Mouse (Mus musculus): ENCODE results near the gene Dclre1b. TPM values are rescaled to one million over a fixed set of nuclear protein-coding genes. Genes with fewer than 3 reads are reported as not detected.

Gene Dclre1b
- polyA plus RNA-seq, 1 experiment from 2014 or later, result 18.1 TPM

DNA sequence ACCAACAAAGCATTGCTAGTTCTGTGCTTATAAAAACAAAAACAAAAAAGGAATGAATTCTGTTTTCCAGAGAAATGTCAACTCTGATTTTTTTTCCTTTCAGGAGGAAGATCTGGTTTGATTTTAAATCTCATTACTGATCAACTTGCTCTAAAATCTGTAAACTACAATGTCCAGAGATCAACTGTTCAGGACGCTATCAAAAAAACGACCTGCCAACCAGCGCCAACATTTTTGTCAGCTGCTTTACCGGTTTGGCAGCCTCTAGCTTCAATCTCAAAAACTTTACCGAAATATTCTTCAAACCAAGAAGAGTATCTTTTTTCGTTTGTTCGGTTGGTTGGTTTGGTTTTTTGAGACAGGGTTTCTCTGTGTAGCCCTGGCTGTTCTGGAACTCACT lies 20.1 kb downstream of the Dclre1b start:
- peaks cover 18% of the 10 kb centered on the region for H3K4me1 ChIP-seq (replicated peaks)
- H3K9me3 ChIP-seq (replicated peaks), result no peaks in the 10 kb centered on the region
- no peaks in the 10 kb centered on the region for H3K36me3 ChIP-seq
- peak overlapping the region; percentile 31 for H3K4me3 ChIP-seq
- WGBS, result 79% methylated on average over 7 of the region's 7 CpGs
- H3K27me3 ChIP-seq (replicated peaks), result 0 out of 2 replicates have a peak, but pooled peaks cover 4% of the 10 kb centered on the region
- H3K27ac ChIP-seq (ENCODE audit: poor library complexity, severe bottlenecking), result no peak overlapping the region
- ATAC-seq (ENCODE audit: insufficient number of reproducible peaks, low FRiP score), result no peak
- 0 out of 2 replicates have a peak overlapping the region, but pooled peaks have one; percentile 42 for H3K9ac ChIP-seq
- peak overlapping the region; percentile 56 for H3K4me2 ChIP-seq

DNA sequence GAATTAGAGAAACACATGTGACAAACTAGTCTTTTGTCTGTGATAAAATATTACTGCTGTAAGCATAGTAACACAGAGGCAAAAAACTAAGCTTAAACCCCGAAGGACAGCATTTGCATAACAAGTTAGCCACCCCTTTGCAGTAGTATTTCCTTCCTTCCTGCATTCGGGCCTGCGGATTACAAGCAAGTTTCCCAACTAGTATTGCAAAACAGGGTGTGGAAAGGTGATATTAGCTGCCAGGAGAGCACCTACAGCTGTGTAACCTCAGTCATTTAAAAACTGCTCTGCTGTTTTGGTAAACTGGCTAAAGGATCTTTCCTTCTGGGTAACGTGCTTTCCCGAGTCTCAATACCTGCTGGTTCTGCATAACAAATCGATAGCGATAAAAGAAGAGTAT lies 22.0 kb downstream of the Dclre1b start:
- no peak overlapping the region for H3K4me2 ChIP-seq
- no peak overlapping the region for H3K27ac ChIP-seq (ENCODE audit: poor library complexity, severe bottlenecking)
- no peak for ATAC-seq (ENCODE audit: insufficient number of reproducible peaks, low FRiP score)
- H3K9ac ChIP-seq, result no peak overlapping the region
- no peak overlapping the region for H3K4me3 ChIP-seq
- no peaks in the 10 kb centered on the region for H3K27me3 ChIP-seq (replicated peaks)
- 74% methylated on average over 7 of the region's 7 CpGs for WGBS
- no peaks in the 10 kb centered on the region for H3K9me3 ChIP-seq (replicated peaks)
- peaks cover 31% of the 10 kb centered on the region for H3K4me1 ChIP-seq (replicated peaks)
- H3K36me3 ChIP-seq, result no peaks in the 10 kb centered on the region

DNA sequence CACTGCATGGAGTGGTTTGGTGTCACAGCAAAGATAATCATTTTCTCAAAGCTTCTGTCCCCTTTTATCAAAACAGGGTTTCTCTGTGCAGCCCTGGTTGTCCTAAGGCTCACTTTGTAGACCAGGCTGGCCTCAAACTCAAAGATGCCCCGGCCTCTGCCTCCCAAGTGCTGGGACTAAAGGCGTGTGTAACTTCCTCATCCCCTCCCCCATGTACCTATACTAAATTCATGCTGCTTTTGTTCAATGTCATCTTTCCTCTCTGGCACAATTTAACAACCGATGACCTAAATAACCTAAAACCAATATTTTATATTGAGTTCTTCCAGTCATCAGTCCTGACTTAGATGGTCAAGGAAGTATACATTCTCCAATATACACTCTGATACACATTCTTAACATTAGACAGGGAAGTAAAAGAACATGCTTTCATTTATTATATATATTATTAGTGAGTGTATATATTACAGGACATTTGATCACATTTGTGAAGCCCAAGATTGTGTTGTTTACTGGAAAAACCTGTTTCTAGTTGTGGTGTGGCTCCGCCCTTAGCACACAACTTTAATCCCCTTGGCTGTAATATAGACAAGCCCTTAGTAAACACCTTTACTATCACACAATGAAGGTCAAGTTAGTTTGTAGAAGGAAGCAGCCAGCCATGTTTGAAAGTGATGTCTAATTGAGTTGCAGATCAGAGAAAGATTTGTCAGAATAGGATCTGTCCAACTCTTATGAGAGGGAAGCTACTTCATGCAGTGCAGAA lies 26.2 kb downstream of the Dclre1b start:
- no peak overlapping the region for H3K4me2 ChIP-seq
- WGBS, result 86% methylated on average over 4 of the region's 4 CpGs

DNA sequence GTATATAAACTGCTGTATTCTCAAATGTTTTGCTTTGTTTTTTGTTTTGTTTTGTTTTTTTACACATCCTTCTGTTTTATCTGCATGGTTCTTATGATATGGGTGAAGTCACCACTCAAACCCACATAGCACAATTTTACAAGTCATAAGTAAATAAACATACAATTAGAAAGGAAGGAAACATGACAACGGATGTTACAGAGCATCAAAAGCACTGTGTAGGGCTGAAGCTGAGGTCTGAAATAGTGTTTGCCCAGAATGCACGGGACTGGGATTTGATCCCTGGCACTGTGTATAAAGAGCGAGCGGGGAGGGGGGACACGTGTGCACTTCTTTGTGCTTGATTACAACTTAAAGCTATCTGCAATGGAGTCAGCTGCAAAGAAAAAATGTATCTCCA lies 28.5 kb downstream of the Dclre1b start:
- Histone ChIP-seq H3K4me3 (no peak overlapping the region), H3K4me1 (replicated peaks) (peaks cover 37% of the 10 kb centered on the region), H3K9ac (no peak overlapping the region), H3K36me3 (peaks cover 16% of the 10 kb centered on the region), H3K4me2 (no peak overlapping the region), H3K27me3 (replicated peaks) (no peaks in the 10 kb centered on the region), H3K9me3 (replicated peaks) (no peaks in the 10 kb centered on the region), H3K27ac (ENCODE audit: poor library complexity, severe bottlenecking) (no peak overlapping the region)
- 72% methylated on average over 5 of the region's 5 CpGs for WGBS
- no peak for ATAC-seq (ENCODE audit: insufficient number of reproducible peaks, low FRiP score)

More for the DNA sequence above, 26.2 kb downstream of the Dclre1b start:
- peaks cover 3% of the 10 kb centered on the region for H3K36me3 ChIP-seq
- ATAC-seq (ENCODE audit: insufficient number of reproducible peaks, low FRiP score), result no peak
- no peak overlapping the region for H3K27ac ChIP-seq (ENCODE audit: poor library complexity, severe bottlenecking)
- no peak overlapping the region for H3K9ac ChIP-seq
- H3K4me3 ChIP-seq, result no peak overlapping the region
- no peaks in the 10 kb centered on the region for H3K27me3 ChIP-seq (replicated peaks)
- H3K4me1 ChIP-seq (replicated peaks), result peaks cover 42% of the 10 kb centered on the region
- no peaks in the 10 kb centered on the region for H3K9me3 ChIP-seq (replicated peaks)

DNA sequence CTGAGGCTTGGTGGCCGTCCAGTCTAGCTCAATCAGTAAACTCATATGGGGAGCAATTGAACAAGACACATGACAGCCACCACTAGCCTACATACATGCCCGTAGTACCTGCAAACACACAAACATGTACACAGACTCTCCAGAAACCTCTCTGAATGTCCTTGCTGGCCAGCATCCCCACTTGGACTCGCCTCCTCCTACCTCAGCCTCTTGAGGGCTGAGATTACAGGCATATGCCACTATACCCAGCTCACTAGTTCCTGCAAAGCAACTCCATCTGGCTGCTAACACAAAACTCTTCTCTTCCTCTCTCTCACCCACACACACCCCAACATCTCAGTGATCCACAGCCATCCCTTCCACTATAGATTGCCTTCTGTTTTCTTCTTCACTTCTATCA lies 29.0 kb downstream of the Dclre1b start:
- no peak for ATAC-seq (ENCODE audit: insufficient number of reproducible peaks, low FRiP score)
- no peak overlapping the region for H3K4me2 ChIP-seq
- H3K27ac ChIP-seq (ENCODE audit: poor library complexity, severe bottlenecking), result no peak overlapping the region
- no peaks in the 10 kb centered on the region for H3K27me3 ChIP-seq (replicated peaks)
- H3K9me3 ChIP-seq (replicated peaks), result no peaks in the 10 kb centered on the region
- 80% methylated on average over 3 of the region's 3 CpGs for WGBS
- peaks cover 20% of the 10 kb centered on the region for H3K36me3 ChIP-seq
- peaks cover 37% of the 10 kb centered on the region for H3K4me1 ChIP-seq (replicated peaks)
- H3K9ac ChIP-seq, result no peak overlapping the region
- H3K4me3 ChIP-seq, result no peak overlapping the region

DNA sequence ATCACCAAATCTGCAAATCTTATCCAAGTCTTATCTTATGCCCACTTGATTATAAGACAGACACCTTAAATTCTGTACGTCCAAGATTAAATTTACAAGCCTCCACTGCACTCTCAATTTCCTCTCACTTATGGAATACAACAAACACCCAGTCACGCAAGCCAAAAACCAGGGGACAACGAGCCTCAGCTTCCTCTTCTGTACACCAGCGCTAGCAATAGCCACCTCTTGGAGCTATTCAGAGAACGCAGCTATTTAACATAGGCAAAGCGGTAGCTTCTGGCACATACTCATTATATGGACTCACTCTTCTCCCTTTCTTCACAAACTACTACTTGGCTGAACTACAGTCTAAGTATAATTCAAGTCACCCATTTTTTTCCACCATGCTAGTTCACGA lies 30.1 kb downstream of the Dclre1b start:
- no peaks in the 10 kb centered on the region for H3K27me3 ChIP-seq (replicated peaks)
- H3K4me3 ChIP-seq, result no peak overlapping the region
- peaks cover 36% of the 10 kb centered on the region for H3K4me1 ChIP-seq (replicated peaks)
- H3K36me3 ChIP-seq, result peaks cover 20% of the 10 kb centered on the region
- no peak overlapping the region for H3K27ac ChIP-seq (ENCODE audit: poor library complexity, severe bottlenecking)
- no peak overlapping the region for H3K9ac ChIP-seq
- no peaks in the 10 kb centered on the region for H3K9me3 ChIP-seq (replicated peaks)
- no peak overlapping the region for H3K4me2 ChIP-seq
- 87% methylated on average over 7 of the region's 7 CpGs for WGBS
- ATAC-seq (ENCODE audit: insufficient number of reproducible peaks, low FRiP score), result no peak

DNA sequence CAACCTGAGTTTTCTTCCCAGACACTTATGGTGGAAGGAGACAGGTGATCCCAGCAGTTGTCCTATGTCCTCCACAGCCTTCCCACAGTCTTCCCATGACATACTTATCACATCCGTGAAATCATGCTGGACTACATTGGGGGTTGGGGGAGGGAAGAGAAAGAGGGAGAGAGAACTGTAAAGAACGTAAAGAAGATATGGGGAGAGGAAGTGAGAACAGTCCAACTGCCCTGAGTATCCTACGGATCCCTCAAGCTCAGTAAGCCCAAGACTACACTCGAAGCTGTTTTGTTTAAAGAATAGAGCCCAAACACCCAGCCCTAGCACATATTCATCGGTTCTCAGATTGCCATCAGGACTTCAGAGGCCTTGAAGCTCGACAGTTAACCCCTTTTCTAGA lies 30.6 kb downstream of the Dclre1b start:
- Histone ChIP-seq H3K4me3 (no peak overlapping the region), H3K36me3 (peaks cover 23% of the 10 kb centered on the region), H3K9ac (no peak overlapping the region; the same call in 1 of the 2 replicates), H3K27me3 (replicated peaks) (no peaks in the 10 kb centered on the region), H3K9me3 (replicated peaks) (no peaks in the 10 kb centered on the region), H3K4me2 (no peak overlapping the region), H3K27ac (ENCODE audit: poor library complexity, severe bottlenecking) (no peak overlapping the region), H3K4me1 (replicated peaks) (peaks cover 34% of the 10 kb centered on the region)
- 73% methylated on average over 6 of the region's 6 CpGs for WGBS
- no peak for ATAC-seq (ENCODE audit: insufficient number of reproducible peaks, low FRiP score)

DNA sequence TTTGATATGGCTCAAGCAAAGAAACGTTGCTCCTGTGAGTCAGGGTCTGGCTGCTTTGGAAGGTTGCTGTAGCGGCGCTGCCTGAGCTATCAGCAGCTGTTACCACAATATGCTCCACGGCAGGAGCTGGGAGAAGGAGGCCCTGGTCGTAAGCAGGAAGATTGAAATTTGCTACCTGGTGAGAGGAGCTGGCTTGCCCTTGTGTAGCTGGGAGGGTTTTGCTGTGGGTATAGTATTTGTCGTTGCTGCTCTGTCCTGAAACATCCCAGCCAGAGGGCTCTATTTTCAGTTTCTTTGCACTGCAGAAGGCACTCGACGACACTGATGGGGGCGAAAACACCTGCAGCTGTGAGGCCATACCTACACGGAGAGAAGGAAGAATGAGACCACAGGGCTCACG lies 31.3 kb downstream of the Dclre1b start:
- Histone ChIP-seq H3K9ac (no peak overlapping the region), H3K36me3 (peaks cover 23% of the 10 kb centered on the region), H3K27me3 (replicated peaks) (no peaks in the 10 kb centered on the region), H3K9me3 (replicated peaks) (no peaks in the 10 kb centered on the region), H3K27ac (ENCODE audit: poor library complexity, severe bottlenecking) (no peak overlapping the region), H3K4me1 (replicated peaks) (peaks cover 35% of the 10 kb centered on the region), H3K4me2 (no peak overlapping the region), H3K4me3 (no peak overlapping the region)
- WGBS, result 86% methylated on average over 11 of the region's 11 CpGs
- no peak for ATAC-seq (ENCODE audit: insufficient number of reproducible peaks, low FRiP score)

DNA sequence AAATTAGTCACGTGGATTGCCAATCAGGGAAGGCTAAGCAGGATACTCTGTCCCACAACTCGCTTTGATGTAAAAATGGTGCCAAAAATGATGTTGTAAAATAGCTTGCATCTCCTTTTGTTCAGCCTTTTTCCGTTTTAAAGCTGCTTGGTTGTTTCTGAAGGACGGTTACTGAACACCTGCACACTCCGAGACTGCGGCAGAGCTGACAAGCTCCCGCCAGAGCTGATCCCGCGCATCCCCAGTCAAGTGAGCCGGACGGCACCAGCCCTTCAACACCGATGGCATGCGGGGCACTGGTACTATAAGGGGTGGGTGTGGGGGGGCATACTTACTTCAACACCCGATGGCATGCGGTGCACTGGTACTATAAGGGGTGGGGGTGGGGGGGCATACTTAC lies 35.2 kb downstream of the Dclre1b start:
- no peak overlapping the region for H3K4me2 ChIP-seq
- H3K27me3 ChIP-seq (replicated peaks), result no peaks in the 10 kb centered on the region
- peaks cover 37% of the 10 kb centered on the region for H3K4me1 ChIP-seq (replicated peaks)
- no peak overlapping the region for H3K9ac ChIP-seq
- no peaks in the 10 kb centered on the region for H3K9me3 ChIP-seq (replicated peaks)
- ATAC-seq (ENCODE audit: insufficient number of reproducible peaks, low FRiP score), result no peak
- H3K27ac ChIP-seq (ENCODE audit: poor library complexity, severe bottlenecking), result no peak overlapping the region; the same call in 1 of the 2 replicates
- H3K4me3 ChIP-seq, result no peak overlapping the region
- 79% methylated on average over 15 of the region's 15 CpGs for WGBS
- H3K36me3 ChIP-seq, result peaks cover 34% of the 10 kb centered on the region

DNA sequence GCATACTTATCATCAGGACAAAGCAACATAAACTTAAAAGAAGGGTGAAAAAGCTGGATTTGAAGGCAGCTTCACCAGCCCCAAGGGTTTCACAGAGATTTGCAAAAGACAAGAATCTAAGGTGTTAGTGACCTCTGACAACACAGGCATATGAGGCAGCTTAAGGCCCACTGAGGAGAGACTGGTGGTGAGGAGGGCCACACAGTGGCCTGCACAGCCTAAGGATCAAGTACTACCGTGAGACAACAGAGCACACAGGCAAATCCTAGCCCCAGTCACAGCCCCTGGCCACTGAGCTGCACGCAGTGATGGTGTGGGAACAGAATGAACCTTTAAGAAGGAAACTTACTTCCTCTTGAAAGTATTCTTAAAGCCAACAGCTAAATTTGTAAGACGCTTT lies 35.7 kb downstream of the Dclre1b start:
- no peak overlapping the region for H3K4me3 ChIP-seq
- peak overlapping the region; percentile 91 for H3K27ac ChIP-seq (ENCODE audit: poor library complexity, severe bottlenecking)
- H3K9ac ChIP-seq, result peak overlapping the region; percentile 6; the same call in 1 of the 2 replicates
- 82% methylated on average over 3 of the region's 3 CpGs for WGBS
- no peaks in the 10 kb centered on the region for H3K27me3 ChIP-seq (replicated peaks)
- no peak for ATAC-seq (ENCODE audit: insufficient number of reproducible peaks, low FRiP score)
- peaks cover 38% of the 10 kb centered on the region for H3K36me3 ChIP-seq
- no peak overlapping the region for H3K4me2 ChIP-seq
- peaks cover 37% of the 10 kb centered on the region for H3K4me1 ChIP-seq (replicated peaks)
- H3K9me3 ChIP-seq (replicated peaks), result no peaks in the 10 kb centered on the region

DNA sequence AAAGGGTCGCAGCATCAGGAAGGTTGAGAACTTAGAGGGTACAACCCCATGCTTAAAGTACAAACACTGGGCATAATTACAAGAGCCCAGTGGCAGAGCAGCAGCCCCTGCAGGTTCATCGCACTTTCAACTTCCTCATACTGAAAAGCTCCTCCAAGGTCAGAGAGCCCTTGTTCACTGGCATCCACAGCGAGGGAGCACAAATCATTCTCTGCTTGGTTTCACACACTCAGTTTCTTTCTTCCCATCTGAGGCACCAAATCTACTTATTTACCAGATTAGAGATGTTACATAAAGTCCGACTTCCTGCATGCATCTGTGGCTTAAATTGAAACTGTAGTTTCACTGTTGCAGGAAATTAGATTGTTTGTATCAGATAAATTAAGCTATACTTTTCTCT lies 36.4 kb downstream of the Dclre1b start:
- Histone ChIP-seq H3K4me2 (no peak overlapping the region), H3K27ac (ENCODE audit: poor library complexity, severe bottlenecking) (peak overlapping the region; percentile 91), H3K9ac (no peak overlapping the region)

More for the DNA sequence above, 36.4 kb downstream of the Dclre1b start:
- no peaks in the 10 kb centered on the region for H3K9me3 ChIP-seq (replicated peaks)
- H3K4me1 ChIP-seq (replicated peaks), result peaks cover 39% of the 10 kb centered on the region
- H3K27me3 ChIP-seq (replicated peaks), result no peaks in the 10 kb centered on the region
- ATAC-seq (ENCODE audit: insufficient number of reproducible peaks, low FRiP score), result no peak
- H3K4me3 ChIP-seq, result no peak overlapping the region
- WGBS, result 65% methylated on average over 4 of the region's 4 CpGs
- peaks cover 39% of the 10 kb centered on the region for H3K36me3 ChIP-seq
